Mouse (Mus musculus) MEL (cell line): Measurements from ENCODE around the gene Gfra1. TPM values are rescaled to one million over a fixed set of nuclear protein-coding genes. Genes with fewer than 3 reads are reported as not detected.

ENCODE experiments used
- DNase-seq: peaks from one replicate; pipeline ENCODE4 v3.0.0; 2011; ENCODE audit warnings: low read depth, low spot score
- H3K27ac ChIP-seq: 2 replicates; pipeline ENCODE4 v1.5.1; 2012; ENCODE audit warnings: low read depth, mild to moderate bottlenecking, control low read depth, low read length, moderate library complexity; ENCODE audit not compliant: control insufficient read depth
- H3K27me3 ChIP-seq, 2 experiments: fragments of 150-350 bp in 1 of 2; sonication (generic) in 1 of 2; 2 replicates each; pipeline ENCODE4 v1.6.1; 2012; ENCODE audit warnings: low read length in 2 of 2, mild to moderate bottlenecking in 2 of 2, improper control_type of control experiment in 1 of 2, moderate library complexity in 1 of 2; ENCODE audit not compliant: insufficient read depth in 2 of 2, control insufficient read depth in 1 of 2
- H3K36me3 ChIP-seq, 2 experiments: 2 replicates each; pipeline ENCODE4 v1.6.1; 2012 to 2014; ENCODE audit warnings: low read length in 2 of 2, improper control_type of control experiment in 1 of 2, inconsistent platforms in 1 of 2, mild to moderate bottlenecking in 1 of 2; ENCODE audit not compliant: insufficient read depth in 2 of 2, control insufficient read depth in 1 of 2
- H3K4me1 ChIP-seq, 2 experiments: fragments of 150-350 bp in 1 of 2; sonication (generic) in 1 of 2; 2 replicates each; pipeline ENCODE4 v1.6.1; 2012; ENCODE audit warnings: low read length in 2 of 2, improper control_type of control experiment in 1 of 2, mild to moderate bottlenecking in 1 of 2; ENCODE audit not compliant: insufficient read depth in 2 of 2, control insufficient read depth in 1 of 2
- H3K4me3 ChIP-seq, 2 experiments: fragments of 150-350 bp in 1 of 2; sonication (generic) in 1 of 2; 2 replicates each; pipeline ENCODE4 v1.5.1; 2012; ENCODE audit warnings: low read depth in 2 of 2, low read length in 2 of 2, mild to moderate bottlenecking in 2 of 2, moderate library complexity in 2 of 2, control low read depth in 1 of 2, improper control_type of control experiment in 1 of 2; ENCODE audit not compliant: control insufficient read depth in 1 of 2, insufficient read depth in 1 of 2
- H3K79me2 ChIP-seq: 2 replicates; pipeline ENCODE4 v1.6.1; 2012; ENCODE audit warnings: mild to moderate bottlenecking, low read length, moderate library complexity; ENCODE audit not compliant: control insufficient read depth, poor library complexity, insufficient read depth
- H3K9ac ChIP-seq: 2 replicates; pipeline ENCODE4 v1.6.1; 2012; ENCODE audit warnings: low read depth, mild to moderate bottlenecking, control low read depth, low read length, moderate library complexity; ENCODE audit not compliant: control insufficient read depth, poor library complexity, severe bottlenecking
- H3K9me3 ChIP-seq: fragments of 150-350 bp; sonication (generic); replicated peaks from 2 replicates; pipeline ENCODE4 v1.6.1; 2012; ENCODE audit warnings: mild to moderate bottlenecking, low read length, improper control_type of control experiment, moderate library complexity; ENCODE audit not compliant: insufficient read depth
- BHLHE40 ChIP-seq: IDR thresholded peaks from 2 replicates; pipeline ENCODE4 v1.6.1; 2012; ENCODE audit warnings: low read depth, mild to moderate bottlenecking, inconsistent platforms, low read length, improper control_type of control experiment, borderline replicate concordance
- CHD1 ChIP-seq: IDR thresholded peaks from 2 replicates; pipeline ENCODE4 v1.6.1; 2012; ENCODE audit warnings: low read depth, mild to moderate bottlenecking, inconsistent platforms, low read length, improper control_type of control experiment
- CTCF ChIP-seq, 3 experiments: IDR thresholded peaks in 2 of 3; conservative IDR thresholded peaks in 1 of 3; 2 replicates each; pipeline ENCODE4 v1.5.1; 2011 to 2012; ENCODE audit warnings: low read length in 3 of 3, low read depth in 2 of 3, mild to moderate bottlenecking in 2 of 3, improper control_type of control experiment in 1 of 3, inconsistent platforms in 1 of 3, mixed read lengths in 1 of 3, moderate library complexity in 1 of 3; ENCODE audit not compliant: control insufficient read depth in 1 of 3, insufficient read depth in 1 of 3, poor library complexity in 1 of 3, severe bottlenecking in 1 of 3
- ELF1 ChIP-seq: IDR thresholded peaks from 2 replicates; pipeline ENCODE4 v1.6.1; 2014; ENCODE audit warnings: low read depth, mild to moderate bottlenecking, inconsistent platforms, low read length, improper control_type of control experiment, moderate library complexity
- EP300 ChIP-seq, 2 experiments: IDR thresholded peaks; 2 replicates each; pipeline ENCODE4 v1.6.1; 2011; ENCODE audit warnings: improper control_type of control experiment in 2 of 2, low read length in 2 of 2, low read depth in 1 of 2, mild to moderate bottlenecking in 1 of 2
- ETS1 ChIP-seq: IDR thresholded peaks from 2 replicates; pipeline ENCODE4 v1.6.1; 2012; ENCODE audit warnings: low read depth, mild to moderate bottlenecking, inconsistent platforms, low read length, improper control_type of control experiment, moderate library complexity
- HCFC1 ChIP-seq: IDR thresholded peaks from 2 replicates; pipeline ENCODE4 v1.6.1; 2012; ENCODE audit warnings: low read depth, mild to moderate bottlenecking, inconsistent platforms, low read length, improper control_type of control experiment, moderate library complexity
- MAX ChIP-seq: IDR thresholded peaks from 2 replicates; pipeline ENCODE4 v1.6.1; 2011; ENCODE audit warnings: low read length, improper control_type of control experiment
- MEF2A ChIP-seq: IDR thresholded peaks from 2 replicates; pipeline ENCODE4 v1.6.1; 2014; ENCODE audit warnings: low read depth, mild to moderate bottlenecking, inconsistent platforms, low read length, improper control_type of control experiment; ENCODE audit not compliant: poor library complexity, insufficient replicate concordance, severe bottlenecking; ENCODE audit errors: extremely low read depth
- MXI1 ChIP-seq: IDR thresholded peaks from 2 replicates; pipeline ENCODE4 v1.6.1; 2011; ENCODE audit warnings: mild to moderate bottlenecking, low read depth, low read length, improper control_type of control experiment
- MYB ChIP-seq: IDR thresholded peaks from 2 replicates; pipeline ENCODE4 v1.6.1; 2011; ENCODE audit warnings: mild to moderate bottlenecking, low read depth, low read length, improper control_type of control experiment
- MYC ChIP-seq: IDR thresholded peaks from 2 replicates; pipeline ENCODE4 v1.6.1; 2011; ENCODE audit warnings: low read depth, mild to moderate bottlenecking, low read length, improper control_type of control experiment, moderate library complexity
- POLR2A ChIP-seq, 2 experiments: IDR thresholded peaks; 2 replicates each; pipeline ENCODE4 v1.6.1; 2011 to 2012; ENCODE audit warnings: low read length in 2 of 2, mild to moderate bottlenecking in 2 of 2, control low read depth in 1 of 2, improper control_type of control experiment in 1 of 2, low read depth in 1 of 2, moderate library complexity in 1 of 2; ENCODE audit not compliant: control insufficient read depth in 1 of 2, insufficient read depth in 1 of 2, poor library complexity in 1 of 2
- POLR2AphosphoS2 ChIP-seq: IDR thresholded peaks from 2 replicates; pipeline ENCODE4 v1.6.1; 2011; ENCODE audit warnings: low read length, improper control_type of control experiment
- RAD21 ChIP-seq: IDR thresholded peaks from 2 replicates; pipeline ENCODE4 v1.6.1; 2011; ENCODE audit warnings: mild to moderate bottlenecking, low read depth, low read length, improper control_type of control experiment
- SIN3A ChIP-seq: IDR thresholded peaks from 2 replicates; pipeline ENCODE4 v1.6.1; 2012; ENCODE audit warnings: low read length, improper control_type of control experiment, inconsistent platforms
- SMC3 ChIP-seq: IDR thresholded peaks from 2 replicates; pipeline ENCODE4 v1.6.1; 2011; ENCODE audit warnings: low read depth, low read length, improper control_type of control experiment
- TAL1 ChIP-seq: IDR thresholded peaks from 2 replicates; pipeline ENCODE4 v1.6.1; 2012; ENCODE audit warnings: mild to moderate bottlenecking, inconsistent platforms, low read length, moderate library complexity, mixed read lengths
- TBP ChIP-seq: IDR thresholded peaks from 2 replicates; pipeline ENCODE4 v1.8.0; 2011; ENCODE audit warnings: low read depth, low read length, improper control_type of control experiment
- TCF12 ChIP-seq: IDR thresholded peaks from 2 replicates; pipeline ENCODE4 v1.6.1; 2014; ENCODE audit warnings: low read depth, mild to moderate bottlenecking, inconsistent platforms, low read length, improper control_type of control experiment, moderate library complexity
- UBTF ChIP-seq: IDR thresholded peaks from 2 replicates; pipeline ENCODE4 v1.6.1; 2012; ENCODE audit warnings: low read depth, mild to moderate bottlenecking, inconsistent platforms, low read length, improper control_type of control experiment, moderate library complexity, borderline replicate concordance; ENCODE audit not compliant: insufficient read depth
- USF1 ChIP-seq: IDR thresholded peaks from 2 replicates; pipeline ENCODE4 v1.6.1; 2014; ENCODE audit warnings: low read depth, mild to moderate bottlenecking, inconsistent platforms, low read length, improper control_type of control experiment, moderate library complexity
- ZKSCAN1 ChIP-seq: IDR thresholded peaks from 2 replicates; pipeline ENCODE4 v1.6.1; 2012; ENCODE audit warnings: low read depth, mild to moderate bottlenecking, inconsistent platforms, low read length, improper control_type of control experiment, moderate library complexity
- ZNF384 ChIP-seq: IDR thresholded peaks from 2 replicates; pipeline ENCODE4 v1.6.1; 2012; ENCODE audit warnings: low read depth, mild to moderate bottlenecking, inconsistent platforms, low read length, improper control_type of control experiment
- polyA plus RNA-seq, 2 experiments: library from polyadenylated mRNA; stranded (reverse) in 1 of 2; unstranded in 1 of 2; fragments of >175 nt in 1 of 2; fragments of >200 nt in 1 of 2; gene quantifications; 2 replicates each; pipeline versions ENCODE4 v1.2.1 to v1.2.4; 2012; ENCODE audit warnings: low replicate concordance in 2 of 2, low read depth in 1 of 2; ENCODE audit not compliant: insufficient read length in 2 of 2, insufficient read depth in 1 of 2, missing spikeins in 1 of 2
- total RNA-seq: library from RNA; depleted of rRNA; stranded (reverse); fragments of 300-350 nt; gene quantifications from 2 replicates; pipeline ENCODE4 v1.2.3, GENCODE M21; 2012

Gfra1 gene
- total and polyA plus RNA-seq, 3 experiments: not detected

DNA sequence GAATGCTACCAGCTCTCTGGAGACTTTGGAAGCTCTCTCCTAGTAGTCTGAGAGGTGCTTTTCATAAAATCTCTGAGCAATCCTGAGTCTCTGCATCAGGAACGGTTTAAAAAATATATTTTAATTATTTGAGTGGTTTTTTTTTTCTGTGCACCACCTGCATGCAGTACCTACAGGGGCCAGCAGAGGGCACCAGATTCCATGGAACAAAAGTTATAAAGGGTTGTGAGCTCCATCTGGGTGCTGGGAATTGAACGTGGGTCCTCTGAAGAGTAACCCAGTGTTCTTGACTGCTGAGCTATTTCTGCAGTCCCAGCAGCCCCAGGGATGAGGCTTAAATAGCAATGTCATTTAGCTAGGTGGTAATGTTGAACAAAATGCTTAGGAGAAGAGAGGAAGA is 141.9 kb downstream of the Gfra1 start (continued):
- no peak for TF ChIP-seq TBP
- no peak for TF ChIP-seq USF1
- no peak for TF ChIP-seq POLR2A (IDR thresholded peaks at IDR 0.05; ENCODE audit: control insufficient read depth in 1 of 2, insufficient read depth in 1 of 2, low read depth in 1 of 2, low read length in 2 of 2, poor library complexity in 1 of 2)
- TF ChIP-seq ETS1: no peak
- TF ChIP-seq UBTF: no peak
- TF ChIP-seq MYB: no peak
- TF ChIP-seq MYC: no peak
- peak; percentile 71 for TF ChIP-seq RAD21
- no peak for TF ChIP-seq BHLHE40

DNA sequence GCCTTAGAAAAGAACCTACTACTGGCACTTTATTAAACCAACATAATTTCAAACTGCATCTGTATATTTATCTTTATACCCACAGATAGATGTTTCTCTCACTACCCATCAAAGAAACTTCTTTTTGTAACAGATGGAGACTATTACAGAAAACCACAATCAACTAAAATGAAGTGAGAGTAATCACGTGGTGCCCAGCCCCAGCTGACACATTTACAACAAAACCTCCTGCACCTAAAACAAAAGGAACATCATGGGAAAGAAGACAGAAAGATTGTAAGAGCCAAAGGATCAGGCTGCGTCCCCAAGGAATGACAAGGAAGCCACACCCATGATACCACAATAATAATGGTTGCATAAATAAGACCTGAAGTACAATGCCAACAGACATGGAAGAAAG is 143.2 kb downstream of the Gfra1 start:
- no peaks in the 10 kb centered on the region for H3K4me1 ChIP-seq
- no peak overlapping the region for H3K4me3 ChIP-seq
- H3K27ac ChIP-seq: no peak overlapping the region
- H3K9ac ChIP-seq: no peak overlapping the region
- no peak for DNase-seq
- H3K36me3 ChIP-seq: no peaks in the 10 kb centered on the region
- H3K27me3 ChIP-seq: no peaks in the 10 kb centered on the region
- H3K9me3 ChIP-seq: no peaks in the 10 kb centered on the region
- H3K79me2 ChIP-seq: no peaks in the 10 kb centered on the region
- TF ChIP-seq CTCF (IDR thresholded peaks at IDR 0.05 in 2 of 3, conservative IDR thresholded peaks at IDR 0.05 in 1 of 3; ENCODE audit: control insufficient read depth in 1 of 3, insufficient read depth in 1 of 3, low read depth in 2 of 3, low read length in 3 of 3, poor library complexity in 1 of 3, severe bottlenecking in 1 of 3): no peak
- TF ChIP-seq HCFC1: no peak
- no peak for TF ChIP-seq EP300 (IDR thresholded peaks at IDR 0.05; ENCODE audit: low read depth in 1 of 2, low read length in 2 of 2)
- no peak for TF ChIP-seq SIN3A
- TF ChIP-seq POLR2AphosphoS2: no peak
- TF ChIP-seq ZKSCAN1: no peak
- TF ChIP-seq MAX: no peak
- no peak for TF ChIP-seq SMC3
- TF ChIP-seq ELF1: no peak
- no peak for TF ChIP-seq MYC
- no peak for TF ChIP-seq MEF2A
- TF ChIP-seq TAL1: no peak
- no peak for TF ChIP-seq CHD1
- no peak for TF ChIP-seq ZNF384
- TF ChIP-seq USF1: no peak
- no peak for TF ChIP-seq MYB
- no peak for TF ChIP-seq MXI1
- TF ChIP-seq TCF12: no peak
